Mouse (Mus musculus) spleen, embryonic (tissue): ENCODE results near the gene Zfp260.

Experiments used
- CTCF ChIA-PET: fragments of 350-600 bp; sonication (Branson Sonifier 250); formaldehyde crosslinking; loops from one replicate; lab custom pipeline; 2022; lab: Charles Lee

Gene Zfp260

GRCm38 (mm10) chr7:30121308-30122187, 27.0 kb downstream of the Zfp260 start, which contains the start of gene Zfp382:
Zfp382 (plus strand) TSS chr7:30121942.
- CTCF ChIA-PET, result no interaction called here

GRCm38 (mm10) chr7:30122188-30122530, 27.6 kb downstream of the Zfp260 start:
- CTCF ChIA-PET, result no interaction called here

- CTCF ChIA-PET, result no interaction called here
These were observed 35.3 kb downstream of the Zfp260 start for GRCm38 (mm10) chr7:30129900-30130299.

GRCm38 (mm10) chr7:30132396-30132795, 37.8 kb downstream of the Zfp260 start:
- CTCF ChIA-PET, result no interaction called here

GRCm38 (mm10) chr7:30136826-30137225, 42.2 kb downstream of the Zfp260 start:
- CTCF ChIA-PET, result no interaction called here

- CTCF ChIA-PET, result no interaction called here
These were observed 48.6 kb downstream of the Zfp260 start for GRCm38 (mm10) chr7:30143170-30143554.

- CTCF ChIA-PET, result no interaction called here
These were observed 49.1 kb downstream of the Zfp260 start for GRCm38 (mm10) chr7:30143555-30144209.

- CTCF ChIA-PET, result no interaction called here
These were observed 52.4 kb downstream of the Zfp260 start for GRCm38 (mm10) chr7:30147011-30147410.

GRCm38 (mm10) chr7:30154040-30154439, 59.5 kb downstream of the Zfp260 start:
- CTCF ChIA-PET, result no interaction called here

- CTCF ChIA-PET, result no interaction called here
These were observed 60.9 kb downstream of the Zfp260 start for GRCm38 (mm10) chr7:30155507-30155906.
